Mouse (Mus musculus): ENCODE measurements around the gene Pilrb2. TPM values are rescaled to one million over a fixed set of nuclear protein-coding genes. Genes with fewer than 3 reads are reported as not detected.

Pilrb2 gene
- polyA plus RNA-seq, 1 experiment from 2014 or later = not detected

GRCm38 (mm10) chr5:137825030-137825429, 46.6 kb downstream of the Pilrb2 start:
- no peak overlapping the region for H3K4me2 ChIP-seq (ENCODE audit: low read length)
- no peak for ATAC-seq
- H3K9ac ChIP-seq (replicated peaks; ENCODE audit: low read depth, low read length) = no peak overlapping the region
- no peaks in the 10 kb centered on the region for H3K9me3 ChIP-seq (ENCODE audit: control insufficient read depth, low read length)
- WGBS = 93% methylated on average over 3 of the region's 3 CpGs
- H3K27ac ChIP-seq (ENCODE audit: low read length) = no peak overlapping the region
- no peak overlapping the region for H3K4me3 ChIP-seq (replicated peaks; ENCODE audit: low read length)
- no peaks in the 10 kb centered on the region for H3K36me3 ChIP-seq (ENCODE audit: control insufficient read depth, insufficient read depth)
- no peaks in the 10 kb centered on the region for H3K4me1 ChIP-seq (replicated peaks; ENCODE audit: control insufficient read depth, insufficient read depth, low read length)
- H3K27me3 ChIP-seq (replicated peaks; ENCODE audit: control insufficient read depth, insufficient read depth, low read length) = no peaks in the 10 kb centered on the region

- no peaks in the 10 kb centered on the region for H3K36me3 ChIP-seq (ENCODE audit: control insufficient read depth, insufficient read depth)
- 85% methylated on average over 6 of the region's 6 CpGs for whole genome bisulfite sequencing
- no peak overlapping the region for H3K27ac ChIP-seq (ENCODE audit: low read length)
- H3K27me3 ChIP-seq (replicated peaks; ENCODE audit: control insufficient read depth, insufficient read depth, low read length) = no peaks in the 10 kb centered on the region
- no peak overlapping the region for H3K4me3 ChIP-seq (replicated peaks; ENCODE audit: low read length)
- H3K4me1 ChIP-seq (replicated peaks; ENCODE audit: control insufficient read depth, insufficient read depth, low read length) = no peaks in the 10 kb centered on the region
- H3K9ac ChIP-seq (replicated peaks; ENCODE audit: low read depth, low read length) = no peak overlapping the region
- H3K4me2 ChIP-seq (ENCODE audit: low read length) = no peak overlapping the region
- H3K9me3 ChIP-seq (ENCODE audit: control insufficient read depth, low read length) = no peaks in the 10 kb centered on the region
- ATAC-seq = no peak
Observed at GRCm38 (mm10) chr5:137823455-137824045, 48.1 kb downstream of the Pilrb2 start.

- H3K9me3 ChIP-seq (ENCODE audit: control insufficient read depth, low read length) = no peaks in the 10 kb centered on the region
Observed at GRCm38 (mm10) chr5:137822602-137823001, 49.0 kb downstream of the Pilrb2 start.

GRCm38 (mm10) chr5:137822126-137822525, 49.5 kb downstream of the Pilrb2 start:
- Histone ChIP-seq H3K27me3 (replicated peaks; ENCODE audit: control insufficient read depth, insufficient read depth, low read length) (no peaks in the 10 kb centered on the region), H3K36me3 (ENCODE audit: control insufficient read depth, insufficient read depth) (no peaks in the 10 kb centered on the region), H3K4me1 (replicated peaks; ENCODE audit: control insufficient read depth, insufficient read depth, low read length) (no peaks in the 10 kb centered on the region), H3K4me3 (replicated peaks; ENCODE audit: low read length) (no peak overlapping the region), H3K9me3 (ENCODE audit: control insufficient read depth, low read length) (no peaks in the 10 kb centered on the region), H3K27ac (ENCODE audit: low read length) (no peak overlapping the region), H3K9ac (replicated peaks; ENCODE audit: low read depth, low read length) (no peak overlapping the region), H3K4me2 (ENCODE audit: low read length) (no peak overlapping the region)
- WGBS = 53% methylated on average over 4 of the region's 4 CpGs
- ATAC-seq = no peak

More at GRCm38 (mm10) chr5:137822602-137823001, 49.0 kb downstream of the Pilrb2 start:
- ATAC-seq = no peak
- no peak overlapping the region for H3K9ac ChIP-seq (replicated peaks; ENCODE audit: low read depth, low read length)
- no peak overlapping the region for H3K27ac ChIP-seq (ENCODE audit: low read length)
- no peak overlapping the region for H3K4me3 ChIP-seq (replicated peaks; ENCODE audit: low read length)
- no peaks in the 10 kb centered on the region for H3K36me3 ChIP-seq (ENCODE audit: control insufficient read depth, insufficient read depth)
- H3K4me2 ChIP-seq (ENCODE audit: low read length) = no peak overlapping the region
- no peaks in the 10 kb centered on the region for H3K27me3 ChIP-seq (replicated peaks; ENCODE audit: control insufficient read depth, insufficient read depth, low read length)
- WGBS = 89% methylated on average over 1 of the region's 1 CpGs
- H3K4me1 ChIP-seq (replicated peaks; ENCODE audit: control insufficient read depth, insufficient read depth, low read length) = no peaks in the 10 kb centered on the region

- no peaks in the 10 kb centered on the region for H3K4me1 ChIP-seq (replicated peaks; ENCODE audit: control insufficient read depth, insufficient read depth, low read length)
- 77% methylated on average over 4 of the region's 4 CpGs for WGBS
- no peak overlapping the region for H3K9ac ChIP-seq (replicated peaks; ENCODE audit: low read depth, low read length)
- no peak overlapping the region for H3K4me3 ChIP-seq (replicated peaks; ENCODE audit: low read length)
- H3K4me2 ChIP-seq (ENCODE audit: low read length) = no peak overlapping the region
- H3K27ac ChIP-seq (ENCODE audit: low read length) = no peak overlapping the region
- H3K9me3 ChIP-seq (ENCODE audit: control insufficient read depth, low read length) = no peaks in the 10 kb centered on the region
- no peaks in the 10 kb centered on the region for H3K27me3 ChIP-seq (replicated peaks; ENCODE audit: control insufficient read depth, insufficient read depth, low read length)
- no peaks in the 10 kb centered on the region for H3K36me3 ChIP-seq (ENCODE audit: control insufficient read depth, insufficient read depth)
- no peak for ATAC-seq
Observed at GRCm38 (mm10) chr5:137817466-137818222, 54.0 kb downstream of the Pilrb2 start.

Other genes starting within 250 kb of the Pilrb2 start
- 0.23 and 0.25 TPM in 2 replicates for gene Fbxo24, start 242.8 kb downstream of the Pilrb2 start, polyA plus RNA-seq (2015; fragmentation: Nextera tagmentation; extraction: Ambion mirVana)
- gene Lrch4, start 242.7 kb downstream of the Pilrb2 start, polyA plus RNA-seq (2015; fragmentation: Nextera tagmentation; extraction: Ambion mirVana) = 19.1 and 19.3 TPM in 2 replicates
- 5.1 and 8.7 TPM in 2 replicates for gene Gm20605, start 242.6 kb downstream of the Pilrb2 start, polyA plus RNA-seq (2015; fragmentation: Nextera tagmentation; extraction: Ambion mirVana)
- gene Sap25, start 230.5 kb downstream of the Pilrb2 start, polyA plus RNA-seq (2015; fragmentation: Nextera tagmentation; extraction: Ambion mirVana) = 5.2 and 10.4 TPM in 2 replicates
- 0.09 TPM in 1 of 2 replicates, not detected in the other for gene Irs3, start 226.1 kb downstream of the Pilrb2 start, polyA plus RNA-seq (2015; fragmentation: Nextera tagmentation; extraction: Ambion mirVana)
- gene Agfg2, start 187.1 kb downstream of the Pilrb2 start, polyA plus RNA-seq (2015; fragmentation: Nextera tagmentation; extraction: Ambion mirVana) = 19.4 and 21.2 TPM in 2 replicates
- 52.3 and 59.8 TPM in 2 replicates for gene Nyap1, start 130.2 kb downstream of the Pilrb2 start, polyA plus RNA-seq (2015; fragmentation: Nextera tagmentation; extraction: Ambion mirVana)
- gene Tsc22d4, start 126.1 kb downstream of the Pilrb2 start, polyA plus RNA-seq (2015; fragmentation: Nextera tagmentation; extraction: Ambion mirVana) = 69.1 and 72.2 TPM in 2 replicates
- 28.7 and 34.4 TPM in 2 replicates for gene Ppp1r35, start 93.0 kb downstream of the Pilrb2 start, polyA plus RNA-seq (2015; fragmentation: Nextera tagmentation; extraction: Ambion mirVana)
- gene Mepce, start 84.2 kb downstream of the Pilrb2 start, polyA plus RNA-seq (2015; fragmentation: Nextera tagmentation; extraction: Ambion mirVana) = 10.2 and 11.9 TPM in 2 replicates
- 11.1 and 11.2 TPM in 2 replicates for gene Zcwpw1, start 84.0 kb downstream of the Pilrb2 start, polyA plus RNA-seq (2015; fragmentation: Nextera tagmentation; extraction: Ambion mirVana)
- not detected in 2 replicates for gene Pilra, start 35.5 kb downstream of the Pilrb2 start, polyA plus RNA-seq (2015; fragmentation: Nextera tagmentation; extraction: Ambion mirVana)
- not detected in 2 replicates for gene Pilrb1, start 13.7 kb downstream of the Pilrb2 start, polyA plus RNA-seq (2015; fragmentation: Nextera tagmentation; extraction: Ambion mirVana)
- gene Cyp3a13, start 49.8 kb upstream of the Pilrb2 start, polyA plus RNA-seq (2015; fragmentation: Nextera tagmentation; extraction: Ambion mirVana) = not detected in 2 replicates
- 0.06 and 0.33 TPM in 2 replicates for gene Gjc3, start 91.3 kb upstream of the Pilrb2 start, polyA plus RNA-seq (2015; fragmentation: Nextera tagmentation; extraction: Ambion mirVana)
- not detected in 2 replicates for gene Azgp1, start 109.7 kb upstream of the Pilrb2 start, polyA plus RNA-seq (2015; fragmentation: Nextera tagmentation; extraction: Ambion mirVana)
- gene Smok3a, start 149.4 kb upstream of the Pilrb2 start, polyA plus RNA-seq (2015; fragmentation: Nextera tagmentation; extraction: Ambion mirVana) = not detected in 2 replicates
- not detected in 2 replicates for gene Smok3b, start 149.6 kb upstream of the Pilrb2 start, polyA plus RNA-seq (2015; fragmentation: Nextera tagmentation; extraction: Ambion mirVana)
- gene Smok3c, start 181.4 kb upstream of the Pilrb2 start, polyA plus RNA-seq (2015; fragmentation: Nextera tagmentation; extraction: Ambion mirVana) = not detected in 2 replicates
- 31.2 and 34.2 TPM in 2 replicates for gene Zkscan1, start 213.3 kb upstream of the Pilrb2 start, polyA plus RNA-seq (2015; fragmentation: Nextera tagmentation; extraction: Ambion mirVana)
- 117 and 118 TPM in 2 replicates for gene Zscan21, start 245.1 kb upstream of the Pilrb2 start, polyA plus RNA-seq (2015; fragmentation: Nextera tagmentation; extraction: Ambion mirVana)